Mouse (Mus musculus) forebrain, embryonic 11.5 days (tissue): ENCODE data around the gene Rhbdl2. TPM values are rescaled to one million over a fixed set of nuclear protein-coding genes. Genes with fewer than 3 reads are reported as not detected.

Source experiments
- ATAC-seq: fragments of 200-750 bp; cut with Nextera tagmentation; replicated peaks from 2 replicates; pipeline ENCODE4 v1.8.0; 2017; ENCODE audit warnings: moderate TSS enrichment; ENCODE audit not compliant: low FRiP score
- DNase-seq: peaks from one replicate; pipeline ENCODE4 v3.0.0-alpha.2; 2017; ENCODE audit warnings: low spot score
- H3K27ac ChIP-seq: fragments of 300-500 bp; sonication (generic); 2 replicates; pipeline ENCODE4 v1.5.1; 2014; ENCODE audit warnings: low read depth, low read length
- H3K27me3 ChIP-seq: fragments of 300-500 bp; sonication (generic); 2 replicates; pipeline ENCODE4 v1.6.1; 2014; ENCODE audit warnings: mild to moderate bottlenecking, low read length, mixed read lengths; ENCODE audit not compliant: control insufficient read depth, insufficient read depth
- H3K36me3 ChIP-seq: fragments of 300-500 bp; sonication (generic); 2 replicates; pipeline ENCODE4 v1.6.1; 2014; ENCODE audit warnings: mild to moderate bottlenecking, low read length, moderate library complexity, mixed read lengths; ENCODE audit not compliant: control insufficient read depth, insufficient read depth
- H3K4me1 ChIP-seq: fragments of 300-500 bp; sonication (generic); replicated peaks from 2 replicates; pipeline ENCODE4 v1.6.1; 2014; ENCODE audit warnings: low read length, mixed read lengths; ENCODE audit not compliant: control insufficient read depth, insufficient read depth
- H3K4me2 ChIP-seq: fragments of 300-500 bp; sonication (generic); 2 replicates; pipeline ENCODE4 v1.6.1; 2014; ENCODE audit warnings: low read depth, mild to moderate bottlenecking, low read length, moderate library complexity, mixed read lengths; ENCODE audit not compliant: severe bottlenecking
- H3K4me3 ChIP-seq: fragments of 300-500 bp; sonication (generic); 2 replicates; pipeline ENCODE4 v1.5.1; 2014; ENCODE audit warnings: low read depth, low read length
- H3K9ac ChIP-seq: fragments of 300-500 bp; sonication (generic); 2 replicates; pipeline ENCODE4 v1.6.1; 2014; ENCODE audit warnings: low read length
- H3K9me3 ChIP-seq: fragments of 300-500 bp; sonication (generic); 2 replicates; pipeline ENCODE4 v1.6.1; 2016; ENCODE audit warnings: low read length, mixed read lengths; ENCODE audit not compliant: control insufficient read depth
- WGBS: fragments of 180-500 bp; shearing (Covaris S2); extraction: QIAGEN DNeasy Blood & Tissue Kit; methylation state at CpG from one replicate; pipeline ENCODE4 v1.1.7; 2014; 5-methylcytosine and 5-hydroxymethylcytosine counted together
- polyA plus RNA-seq: library from polyadenylated mRNA; unstranded; fragments of >200 nt; fragmentation: Nextera tagmentation; extraction: Ambion mirVana; gene quantifications from 2 replicates; pipeline ENCODE4 v1.2.1, GENCODE M21; 2014

The Rhbdl2 gene
- polyA plus RNA-seq: 0.68 and 1.4 TPM in 2 replicates

DNA sequence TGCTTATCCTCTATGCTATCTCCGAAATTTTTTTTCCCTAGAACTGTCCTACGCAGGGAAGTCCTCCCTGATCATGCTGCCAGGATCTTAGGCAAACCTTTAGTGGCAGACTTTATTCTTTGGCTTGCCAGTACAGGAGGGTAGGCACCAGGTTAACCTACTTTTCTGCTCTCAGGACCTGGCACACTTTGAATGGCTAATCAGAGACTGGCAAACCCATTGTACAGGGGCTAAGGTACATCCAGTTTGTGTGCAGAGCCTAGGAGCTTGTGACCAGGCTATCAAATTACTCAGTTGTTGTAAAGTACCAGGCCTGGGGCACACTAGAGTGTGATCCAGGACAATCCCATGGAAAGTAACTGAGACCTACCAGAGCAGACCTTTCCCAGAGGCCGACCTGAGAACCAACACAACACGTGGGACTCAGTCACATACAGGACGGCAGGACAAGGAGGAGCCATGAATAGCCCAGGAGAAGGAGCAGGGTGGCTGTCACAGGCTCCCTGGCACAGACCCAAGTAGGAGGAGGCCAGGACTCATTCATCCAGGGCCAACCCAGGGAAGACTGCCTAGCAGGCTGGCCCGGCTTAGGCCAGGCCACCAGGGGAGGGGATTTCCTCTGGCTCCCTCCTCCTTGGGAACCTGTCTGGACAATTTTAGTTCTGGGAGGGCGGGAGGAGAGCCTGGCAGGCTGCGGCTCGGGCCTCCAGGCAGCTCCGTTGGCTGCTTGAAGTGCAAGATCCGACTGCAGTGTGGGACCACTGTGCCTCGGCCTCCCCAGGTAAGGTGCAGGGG lies at the start of gene Rhbdl2:
Rhbdl2 (plus strand) TSS at position 684 of the 795 bp plus-strand sequence.
- WGBS: 28% methylated on average over 12 of the region's 12 CpGs
- H3K9me3 ChIP-seq: no peaks in the 10 kb centered on the region
- no peaks in the 10 kb centered on the region for H3K4me1 ChIP-seq
- no peak within 1 kb of the TSS for H3K4me2 ChIP-seq
- no peaks in the 10 kb centered on the region for H3K36me3 ChIP-seq
- no peaks in the 10 kb centered on the region for H3K27me3 ChIP-seq
- H3K27ac ChIP-seq: no peak within 1 kb of the TSS
- ATAC-seq (peak; percentile 66), DNase-seq (peak; percentile 64)
- H3K9ac ChIP-seq: no peak within 1 kb of the TSS; the same call in 1 of the 2 replicates
- no peak within 1 kb of the TSS for H3K4me3 ChIP-seq

DNA sequence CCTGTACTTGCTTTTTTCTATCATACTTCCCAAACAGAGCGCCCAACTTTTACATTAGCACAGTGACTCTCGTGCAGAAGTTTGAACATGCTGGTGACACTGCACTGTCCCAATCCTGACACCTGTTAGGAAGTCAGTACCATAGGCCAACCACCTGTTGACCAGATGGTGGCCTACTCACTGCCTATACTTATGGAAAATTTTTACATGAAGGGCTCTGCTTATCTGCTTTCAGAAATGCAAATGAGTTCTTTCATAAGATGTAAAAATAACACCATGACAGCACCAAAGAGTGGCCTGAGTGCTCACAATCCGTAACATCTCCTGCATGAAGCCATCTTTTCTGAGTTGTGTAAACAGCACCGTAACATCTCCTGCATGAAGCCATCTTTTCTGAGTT lies 49.0 kb upstream of the Rhbdl2 start:
- H3K27ac ChIP-seq: no peak overlapping the region
- no peaks in the 10 kb centered on the region for H3K27me3 ChIP-seq
- no peaks in the 10 kb centered on the region for H3K9me3 ChIP-seq
- no peak overlapping the region for H3K9ac ChIP-seq
- H3K4me1 ChIP-seq: no peaks in the 10 kb centered on the region
- 94% methylated on average over 4 of the region's 4 CpGs for WGBS
- H3K4me2 ChIP-seq: no peak overlapping the region
- H3K4me3 ChIP-seq: no peak overlapping the region
- H3K36me3 ChIP-seq: peaks cover 8% of the 10 kb centered on the region; the same call in 1 of the 2 replicates
- no peak for DNase-seq
- no peak for ATAC-seq

DNA sequence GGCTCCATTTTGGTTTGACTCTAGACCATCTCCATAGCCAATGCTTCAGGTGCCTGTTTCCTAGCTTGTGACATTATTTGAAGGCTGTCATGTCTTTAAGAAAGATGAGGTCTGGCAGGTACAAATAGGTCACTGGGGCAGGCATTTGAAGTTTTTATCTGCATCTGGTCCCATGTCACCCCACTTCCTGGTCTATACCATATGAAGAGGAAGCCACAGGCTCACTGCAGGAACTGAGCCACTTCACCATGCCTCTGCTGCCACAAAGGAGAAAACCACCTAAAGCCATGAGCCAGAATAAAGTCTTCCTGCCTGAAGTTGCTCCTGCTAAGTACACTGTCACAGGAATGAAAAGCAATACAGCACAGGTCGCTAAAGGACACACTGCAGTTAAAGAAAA lies 44.8 kb upstream of the Rhbdl2 start:
- H3K27me3 ChIP-seq: no peaks in the 10 kb centered on the region
- ATAC-seq: no peak
- DNase-seq: no peak
- H3K4me2 ChIP-seq: no peak overlapping the region
- H3K36me3 ChIP-seq: peaks cover 8% of the 10 kb centered on the region; the same call in 1 of the 2 replicates
- H3K4me1 ChIP-seq: no peaks in the 10 kb centered on the region
- WGBS: 91% methylated on average over 1 of the region's 1 CpGs
- H3K4me3 ChIP-seq: no peak overlapping the region
- H3K9me3 ChIP-seq: no peaks in the 10 kb centered on the region
- no peak overlapping the region for H3K9ac ChIP-seq
- no peak overlapping the region for H3K27ac ChIP-seq

DNA sequence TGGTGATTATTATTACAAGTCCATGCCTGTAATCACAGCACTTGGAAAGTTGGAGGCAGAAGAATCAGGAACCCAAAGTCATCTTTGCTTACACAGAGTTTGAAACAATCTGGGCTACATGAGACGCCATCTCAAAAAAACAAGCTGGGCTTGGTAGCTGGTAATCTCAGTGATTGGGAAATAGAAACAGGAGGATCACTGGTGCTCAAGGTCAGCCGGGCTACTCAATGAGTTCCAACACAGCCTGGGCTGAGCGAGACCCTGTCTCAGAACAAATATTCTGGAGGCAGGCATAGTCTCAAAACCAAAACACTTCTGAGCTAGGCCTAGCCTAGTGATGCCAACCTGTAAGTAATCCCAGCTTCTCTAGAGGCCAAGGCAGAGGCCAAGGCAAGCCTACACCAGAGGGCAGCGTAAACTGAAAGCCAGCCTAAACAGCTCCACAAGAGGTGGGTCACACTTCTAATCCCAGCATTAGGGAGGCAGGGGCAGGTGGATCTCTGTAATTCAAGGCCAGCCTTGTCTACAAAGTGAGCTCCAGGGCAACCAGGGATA lies 42.4 kb upstream of the Rhbdl2 start:
- Histone ChIP-seq H3K9me3 (no peaks in the 10 kb centered on the region), H3K4me3 (no peak overlapping the region), H3K9ac (no peak overlapping the region), H3K27me3 (no peaks in the 10 kb centered on the region), H3K4me1 (peaks cover 8% of the 10 kb centered on the region; the same call in 1 of the 2 replicates), H3K36me3 (peaks cover 6% of the 10 kb centered on the region; the same call in 1 of the 2 replicates), H3K27ac (no peak overlapping the region), H3K4me2 (no peak overlapping the region)
- WGBS: 97% methylated on average over 4 of the region's 4 CpGs
- no peak for DNase-seq
- ATAC-seq: no peak

DNA sequence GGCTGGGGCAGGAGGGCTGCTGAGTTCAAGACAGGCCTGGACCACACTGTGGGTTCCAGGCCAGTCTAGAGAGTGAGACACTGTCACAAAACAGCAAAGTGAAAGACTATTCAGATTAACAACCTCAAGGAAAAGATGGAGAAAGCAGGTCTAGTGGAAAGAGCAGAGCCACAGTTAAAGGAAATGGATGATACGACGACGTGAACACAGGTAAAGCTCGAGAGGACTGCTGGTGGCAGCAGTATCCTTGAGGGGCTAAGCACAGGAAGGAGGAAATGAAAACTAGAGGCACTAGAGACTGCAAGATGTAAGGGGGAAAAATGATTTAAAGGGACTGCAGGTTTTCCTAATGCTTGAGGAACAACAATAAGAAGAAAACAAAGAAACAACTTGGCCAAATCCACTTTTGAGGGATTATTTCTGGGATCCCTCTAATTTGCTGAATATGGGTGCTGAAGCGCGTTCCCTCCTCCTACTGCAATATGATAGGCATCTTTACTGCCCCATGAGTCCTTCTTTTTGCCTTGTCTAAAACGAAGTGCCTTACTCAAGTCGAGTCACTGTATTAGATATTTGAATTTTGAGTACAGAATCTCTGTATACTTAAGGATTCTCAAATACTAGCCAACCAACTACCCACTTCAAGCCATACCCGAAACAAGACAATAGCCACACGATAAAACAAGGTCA lies 38.8 kb upstream of the Rhbdl2 start:
- ATAC-seq (no peak), DNase-seq (no peak)
- Histone ChIP-seq H3K27ac (no peak overlapping the region), H3K36me3 (no peaks in the 10 kb centered on the region), H3K4me3 (peak overlapping the region; percentile 85), H3K4me1 (peaks cover 8% of the 10 kb centered on the region; the same call in 1 of the 2 replicates), H3K27me3 (no peaks in the 10 kb centered on the region), H3K4me2 (peak overlapping the region; percentile 82), H3K9me3 (no peaks in the 10 kb centered on the region), H3K9ac (peak overlapping the region; percentile 84)
- WGBS: 18% methylated on average over 10 of the region's 10 CpGs

DNA sequence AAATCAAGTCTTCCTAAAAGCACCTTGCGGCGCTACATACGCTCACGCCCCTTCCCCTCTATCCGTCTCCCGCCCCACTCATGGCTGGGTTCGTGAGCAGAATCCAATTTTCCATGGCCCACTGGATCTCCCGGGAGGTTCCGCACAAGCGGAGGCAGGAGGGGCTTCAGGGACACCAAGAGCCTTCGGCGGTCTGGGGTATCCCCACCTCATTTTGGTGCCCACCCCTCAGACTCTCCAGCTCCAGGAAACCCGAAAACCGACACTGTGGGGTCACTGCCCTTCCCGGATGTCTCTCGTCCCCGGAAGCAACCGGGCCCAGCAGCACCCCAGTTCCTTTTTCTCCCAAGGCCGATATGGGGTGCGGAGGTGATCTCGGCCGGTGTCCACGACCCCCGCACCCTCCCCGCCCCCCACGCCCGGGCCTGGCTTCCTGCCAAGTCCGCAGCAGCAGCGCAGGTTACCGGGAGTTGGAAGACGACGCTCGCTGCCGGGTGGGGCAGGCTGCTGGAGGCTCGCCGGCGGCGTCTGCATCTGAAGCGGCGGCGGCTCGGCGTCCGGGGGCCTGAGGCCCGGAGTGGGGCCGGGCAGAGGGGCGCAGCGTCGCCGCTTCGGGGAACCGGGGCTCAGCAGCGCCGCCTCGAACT lies 38.1 kb upstream of the Rhbdl2 start:
- ATAC-seq (peak; percentile 84), DNase-seq (no peak)
- under 1% methylated on average over 50 of the region's 55 CpGs for WGBS

DNA sequence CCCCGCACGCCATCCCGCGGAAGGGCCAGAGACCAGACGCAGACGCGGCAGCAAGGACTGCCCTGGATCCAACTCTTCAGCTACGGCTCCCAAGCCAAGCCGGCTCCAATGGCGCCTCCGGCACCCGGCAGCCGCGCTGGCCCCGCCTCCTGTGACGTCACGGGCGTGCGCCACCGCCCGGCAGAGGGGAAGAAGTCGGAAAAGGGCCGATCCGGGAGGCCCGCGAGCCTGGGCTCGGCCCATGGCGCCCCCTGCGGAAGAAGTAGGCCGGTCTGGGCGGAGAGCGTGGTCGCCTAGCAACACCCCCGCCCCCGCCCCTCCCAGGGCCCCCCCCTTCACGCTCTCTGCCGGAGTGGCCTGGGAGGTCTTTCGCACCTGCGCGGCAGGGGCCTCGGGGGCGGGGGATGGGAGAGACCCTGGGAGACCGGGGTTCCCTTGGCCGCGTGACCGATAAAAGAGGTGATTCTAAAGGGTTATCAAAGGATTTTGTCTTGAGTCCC lies 37.5 kb upstream of the Rhbdl2 start, which contains the start of gene Akirin1:
Akirin1 (minus strand) TSS at position 194 of the 500 bp plus-strand sequence.
- Histone ChIP-seq H3K36me3 (no peaks in the 10 kb centered on the region), H3K27me3 (no peaks in the 10 kb centered on the region), H3K4me2 (peak within 1 kb of the TSS; percentile 82), H3K4me1 (peaks cover 8% of the 10 kb centered on the region; the same call in 1 of the 2 replicates), H3K27ac (peak within 1 kb of the TSS; percentile 88), H3K9ac (peak within 1 kb of the TSS; percentile 84), H3K4me3 (peak within 1 kb of the TSS; percentile 85), H3K9me3 (no peaks in the 10 kb centered on the region)
- peak; percentile 99 for DNase-seq
- under 1% methylated on average over 39 of the region's 46 CpGs for WGBS
- ATAC-seq: peak; percentile 99

More for the DNA sequence above, 38.1 kb upstream of the Rhbdl2 start:
- H3K4me3 ChIP-seq: peak overlapping the region; percentile 85
- H3K9me3 ChIP-seq: no peaks in the 10 kb centered on the region
- H3K4me2 ChIP-seq: peak overlapping the region; percentile 82
- H3K9ac ChIP-seq: peak overlapping the region; percentile 84
- H3K27me3 ChIP-seq: no peaks in the 10 kb centered on the region
- peaks cover 8% of the 10 kb centered on the region; the same call in 1 of the 2 replicates for H3K4me1 ChIP-seq
- H3K27ac ChIP-seq: peak overlapping the region; percentile 88
- H3K36me3 ChIP-seq: no peaks in the 10 kb centered on the region
